Mouse (Mus musculus): Measurements from ENCODE around the gene Hmgb1. TPM values are rescaled to one million over a fixed set of nuclear protein-coding genes. Genes with fewer than 3 reads are reported as not detected.
"Not testable (repeated sequence)": the region's sequence is repeated elsewhere in the genome, so short reads cannot be mapped to it uniquely, and the experiment has no call there.

Hmgb1 gene
- total and polyA plus RNA-seq, 2 experiments = 17.1 to 131 TPM

DNA sequence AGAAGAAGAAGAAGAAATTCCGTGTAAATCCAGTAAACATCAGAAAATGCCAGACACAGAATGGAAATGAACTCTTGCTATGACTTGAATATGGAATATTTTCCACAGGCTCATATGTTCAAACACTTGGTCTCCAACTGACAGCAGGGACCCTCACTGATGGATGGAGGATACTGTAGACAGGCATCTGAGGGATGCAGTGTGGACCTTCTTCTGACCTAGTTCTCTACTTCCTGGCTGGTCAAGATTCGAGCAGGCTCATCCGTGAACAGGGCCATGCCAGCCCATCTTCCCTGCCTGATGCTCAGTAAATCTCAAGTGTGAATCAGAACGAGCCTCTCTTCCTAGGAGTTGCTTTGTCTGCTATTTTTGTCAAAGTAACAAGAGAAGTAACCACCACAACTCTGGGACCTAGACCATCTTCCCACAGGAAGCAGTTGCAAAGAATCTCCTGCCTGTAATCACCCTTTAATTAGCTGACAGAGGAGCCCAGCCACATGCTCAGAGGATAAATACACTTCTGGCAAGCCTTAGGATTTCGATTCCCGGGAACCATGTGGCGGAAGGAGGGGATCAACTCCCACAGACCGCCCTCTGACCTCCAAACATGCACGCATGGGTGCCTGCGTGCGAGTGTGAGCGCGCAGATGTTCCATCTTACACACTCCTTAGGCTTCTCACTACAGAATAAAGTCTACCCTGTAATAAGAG is 32.1 kb downstream of the Hmgb1 start:
- 79% methylated on average over 13 of the region's 13 CpGs for WGBS

DNA sequence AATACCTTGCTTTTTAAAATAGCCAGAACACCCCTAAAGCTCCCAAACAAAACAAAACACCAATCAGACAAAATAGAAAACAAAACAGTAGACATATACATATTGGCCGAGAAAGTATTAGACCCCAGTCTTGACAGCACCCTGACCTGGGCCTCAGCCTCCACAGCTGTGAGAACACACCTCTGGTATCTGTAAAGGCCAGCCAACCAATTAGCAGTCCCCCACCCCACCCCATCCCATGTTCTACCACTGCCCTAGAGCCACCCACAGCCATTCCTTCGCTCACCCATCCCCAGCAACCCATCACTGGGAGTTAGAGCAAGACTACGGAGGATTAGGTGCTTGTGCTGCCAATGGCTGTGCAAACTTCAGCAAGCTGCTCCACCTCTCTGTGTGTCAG is 33.4 kb downstream of the Hmgb1 start:
- no peak for DNase-seq (ENCODE audit: extremely low read depth, low read depth, low spot score)
- TF ChIP-seq CTCF (IDR thresholded peaks at IDR 0.05; ENCODE audit: low read depth, low read length) = no peak
- TF ChIP-seq POLR2A (IDR thresholded peaks at IDR 0.05; ENCODE audit: extremely low read depth, insufficient read depth, low read length) = no peak
- no peaks in the 10 kb centered on the region for H3K36me3 ChIP-seq (ENCODE audit: control insufficient read depth, insufficient read depth, low read length)
- WGBS = 99% methylated on average over 3 of the region's 3 CpGs
- H3K9ac ChIP-seq (ENCODE audit: low read depth, low read length) = no peak overlapping the region
- H3K27ac ChIP-seq (replicated peaks; ENCODE audit: insufficient read depth, low read depth, low read length) = no peak overlapping the region
- no peak overlapping the region for H3K4me3 ChIP-seq (ENCODE audit: insufficient read depth, low read depth, low read length)
- H3K27me3 ChIP-seq (ENCODE audit: control insufficient read depth, insufficient read depth, low read length) = no peaks in the 10 kb centered on the region
- no peaks in the 10 kb centered on the region for H3K79me2 ChIP-seq (ENCODE audit: control insufficient read depth, insufficient read depth, low read length)
- no peaks in the 10 kb centered on the region for H3K4me1 ChIP-seq (ENCODE audit: control insufficient read depth, insufficient read depth, low read length)

More for the DNA sequence above, 32.1 kb downstream of the Hmgb1 start:
- Histone ChIP-seq H3K27ac (replicated peaks; ENCODE audit: insufficient read depth, low read depth, low read length) (no peak overlapping the region), H3K27me3 (ENCODE audit: control insufficient read depth, insufficient read depth, low read length) (no peaks in the 10 kb centered on the region), H3K79me2 (ENCODE audit: control insufficient read depth, insufficient read depth, low read length) (no peaks in the 10 kb centered on the region), H3K36me3 (ENCODE audit: control insufficient read depth, insufficient read depth, low read length) (no peaks in the 10 kb centered on the region), H3K9ac (ENCODE audit: low read depth, low read length) (no peak overlapping the region), H3K4me3 (ENCODE audit: insufficient read depth, low read depth, low read length) (no peak overlapping the region), H3K4me1 (ENCODE audit: control insufficient read depth, insufficient read depth, low read length) (peaks cover 5% of the 10 kb centered on the region)
- no peak for TF ChIP-seq POLR2A (IDR thresholded peaks at IDR 0.05; ENCODE audit: extremely low read depth, insufficient read depth, low read length)
- TF ChIP-seq CTCF (IDR thresholded peaks at IDR 0.05; ENCODE audit: low read depth, low read length) = no peak
- peak; percentile 21 for DNase-seq (ENCODE audit: extremely low read depth, low read depth, low spot score)

DNA sequence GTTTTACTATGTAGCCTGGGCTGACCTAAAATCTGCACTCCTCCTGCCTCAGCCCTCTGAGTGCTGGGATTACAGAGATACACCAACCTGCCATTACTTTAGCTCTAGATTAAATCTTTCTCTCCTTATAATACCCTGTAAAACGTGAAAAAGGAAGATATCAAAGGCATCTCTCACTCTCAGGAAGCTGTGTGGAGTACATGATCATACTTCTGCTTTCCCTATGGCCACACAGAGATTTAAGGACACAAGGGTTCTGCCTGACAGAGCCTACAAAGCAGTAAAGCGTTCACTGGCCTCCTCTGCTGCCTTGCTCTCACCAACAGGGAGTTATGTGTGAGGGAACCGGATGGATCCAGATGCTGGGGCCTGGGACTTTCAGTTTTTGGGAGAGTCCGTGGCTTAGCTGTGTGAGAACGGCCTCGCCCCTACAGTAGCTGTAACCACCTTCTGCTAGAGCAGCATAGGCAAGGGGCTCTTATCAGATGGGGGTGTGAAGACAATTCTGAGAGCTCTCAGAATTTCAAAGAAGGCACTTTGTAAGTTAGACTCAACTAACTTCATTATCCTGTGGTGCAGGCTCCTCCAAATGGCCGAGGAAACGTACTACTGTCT is 36.8 kb downstream of the Hmgb1 start:
- Histone ChIP-seq H3K27ac (replicated peaks; ENCODE audit: insufficient read depth, low read depth, low read length) (no peak overlapping the region), H3K4me1 (ENCODE audit: control insufficient read depth, insufficient read depth, low read length) (no peaks in the 10 kb centered on the region)
- WGBS = 84% methylated on average over 8 of the region's 8 CpGs

DNA sequence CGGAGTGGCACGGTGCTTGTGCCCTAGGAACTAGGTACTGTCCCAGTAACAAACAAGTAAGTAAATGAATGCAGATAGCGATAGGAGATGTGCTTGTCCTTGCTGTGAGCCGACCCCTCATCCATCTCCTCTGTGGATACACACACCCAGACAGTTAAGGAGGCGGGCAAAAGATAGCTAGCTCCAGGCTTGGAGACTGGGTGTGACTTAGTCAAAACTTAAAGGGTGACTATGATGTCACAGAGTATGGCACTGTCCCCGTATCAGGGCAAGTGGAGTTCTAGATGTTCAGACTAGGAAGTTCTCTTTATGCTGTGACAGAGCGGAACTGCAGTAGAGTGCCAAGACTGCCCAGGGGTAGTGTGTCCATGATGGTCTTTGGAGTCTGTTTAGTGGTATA is 37.6 kb downstream of the Hmgb1 start:
- no peak for DNase-seq (ENCODE audit: extremely low read depth, low read depth, low spot score)
- Histone ChIP-seq H3K4me1 (ENCODE audit: control insufficient read depth, insufficient read depth, low read length) (no peaks in the 10 kb centered on the region), H3K36me3 (ENCODE audit: control insufficient read depth, insufficient read depth, low read length) (no peaks in the 10 kb centered on the region), H3K4me3 (ENCODE audit: insufficient read depth, low read depth, low read length) (no peak overlapping the region), H3K27ac (replicated peaks; ENCODE audit: insufficient read depth, low read depth, low read length) (no peak overlapping the region), H3K79me2 (ENCODE audit: control insufficient read depth, insufficient read depth, low read length) (no peaks in the 10 kb centered on the region), H3K9ac (ENCODE audit: low read depth, low read length) (no peak overlapping the region), H3K27me3 (ENCODE audit: control insufficient read depth, insufficient read depth, low read length) (no peaks in the 10 kb centered on the region)
- 88% methylated on average over 7 of the region's 7 CpGs for WGBS
- TF ChIP-seq CTCF (IDR thresholded peaks at IDR 0.05; ENCODE audit: low read depth, low read length) = no peak
- TF ChIP-seq POLR2A (IDR thresholded peaks at IDR 0.05; ENCODE audit: extremely low read depth, insufficient read depth, low read length) = no peak

More for the DNA sequence above, 36.8 kb downstream of the Hmgb1 start:
- Histone ChIP-seq H3K79me2 (ENCODE audit: control insufficient read depth, insufficient read depth, low read length) (no peaks in the 10 kb centered on the region), H3K27me3 (ENCODE audit: control insufficient read depth, insufficient read depth, low read length) (no peaks in the 10 kb centered on the region), H3K9ac (ENCODE audit: low read depth, low read length) (no peak overlapping the region), H3K4me3 (ENCODE audit: insufficient read depth, low read depth, low read length) (no peak overlapping the region), H3K36me3 (ENCODE audit: control insufficient read depth, insufficient read depth, low read length) (no peaks in the 10 kb centered on the region)
- TF ChIP-seq CTCF (IDR thresholded peaks at IDR 0.05; ENCODE audit: low read depth, low read length) (no peak), POLR2A (IDR thresholded peaks at IDR 0.05; ENCODE audit: extremely low read depth, insufficient read depth, low read length) (no peak)
- DNase-seq (ENCODE audit: extremely low read depth, low read depth, low spot score) = no peak

DNA sequence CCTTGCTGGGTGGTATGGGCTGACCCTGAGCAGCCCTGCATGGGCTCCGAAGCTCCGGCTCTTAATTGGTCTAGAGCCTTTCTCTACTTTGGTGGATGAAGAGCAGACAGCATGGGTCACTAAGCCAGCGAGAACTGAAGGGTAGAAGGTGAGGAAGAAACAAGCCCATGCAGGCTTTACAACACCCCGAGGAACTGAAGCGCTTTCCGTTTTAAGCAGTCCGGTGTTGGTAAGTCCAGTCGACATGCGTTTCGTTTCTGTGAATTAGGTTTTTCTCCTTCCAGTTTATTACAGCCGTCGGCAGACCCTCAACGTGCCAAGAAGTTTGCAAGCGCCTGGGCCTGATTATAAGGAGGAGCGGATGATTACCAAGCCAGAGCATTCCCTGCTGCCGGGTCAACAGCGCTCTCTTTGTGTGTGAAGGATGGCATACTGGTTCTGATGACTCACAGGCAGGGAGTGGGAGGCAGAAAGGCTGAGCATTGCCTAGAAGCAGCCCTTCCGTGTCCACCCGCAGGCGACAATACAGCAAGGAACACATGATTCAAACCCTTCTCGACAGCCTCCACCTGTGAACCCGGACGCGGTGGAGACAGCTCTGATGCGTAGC is 40.4 kb downstream of the Hmgb1 start:
- Histone ChIP-seq H3K27me3 (ENCODE audit: control insufficient read depth, insufficient read depth, low read length) (no peaks in the 10 kb centered on the region), H3K9ac (ENCODE audit: low read depth, low read length) (no peak overlapping the region), H3K79me2 (ENCODE audit: control insufficient read depth, insufficient read depth, low read length) (no peaks in the 10 kb centered on the region), H3K27ac (replicated peaks; ENCODE audit: insufficient read depth, low read depth, low read length) (no peak overlapping the region), H3K4me3 (ENCODE audit: insufficient read depth, low read depth, low read length) (no peak overlapping the region), H3K4me1 (ENCODE audit: control insufficient read depth, insufficient read depth, low read length) (no peaks in the 10 kb centered on the region), H3K36me3 (ENCODE audit: control insufficient read depth, insufficient read depth, low read length) (no peaks in the 10 kb centered on the region)
- DNase-seq (ENCODE audit: extremely low read depth, low read depth, low spot score) = no peak
- 87% methylated on average over 25 of the region's 25 CpGs for WGBS
- no peak for TF ChIP-seq CTCF (IDR thresholded peaks at IDR 0.05; ENCODE audit: low read depth, low read length)
- no peak for TF ChIP-seq POLR2A (IDR thresholded peaks at IDR 0.05; ENCODE audit: extremely low read depth, insufficient read depth, low read length)

DNA sequence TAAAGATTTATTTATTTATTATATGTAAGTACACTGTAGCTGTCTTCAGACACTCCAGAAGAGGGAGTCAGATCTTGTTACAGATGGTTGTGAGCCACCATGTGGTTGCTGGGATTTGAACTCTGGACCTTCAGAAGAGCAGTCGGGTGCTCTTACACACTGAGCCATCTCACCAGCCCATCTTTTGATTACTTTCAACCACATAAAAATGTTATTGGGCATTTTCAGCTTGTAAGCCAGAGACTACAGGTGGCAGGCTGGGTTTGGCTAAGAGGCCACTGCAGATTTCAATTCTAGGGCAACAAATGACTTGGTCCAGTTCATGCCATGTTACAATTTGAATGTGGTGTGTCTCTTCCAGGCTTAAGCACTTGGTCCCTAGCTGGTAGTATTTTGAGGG is 43.1 kb downstream of the Hmgb1 start:
- H3K4me3 ChIP-seq (ENCODE audit: insufficient read depth, low read depth, low read length); H3K27ac ChIP-seq (replicated peaks; ENCODE audit: insufficient read depth, low read depth, low read length); H3K27me3 ChIP-seq (ENCODE audit: control insufficient read depth, insufficient read depth, low read length); DNase-seq (ENCODE audit: extremely low read depth, low read depth, low spot score); H3K4me1 ChIP-seq (ENCODE audit: control insufficient read depth, insufficient read depth, low read length); H3K79me2 ChIP-seq (ENCODE audit: control insufficient read depth, insufficient read depth, low read length); H3K9ac ChIP-seq (ENCODE audit: low read depth, low read length); H3K36me3 ChIP-seq (ENCODE audit: control insufficient read depth, insufficient read depth, low read length): not testable (repeated sequence)
- 100% methylated on average over 1 of the region's 1 CpGs for WGBS
